Mouse (Mus musculus) NIH3T3 (cell line): ENCODE measurements around the gene Olfr535.
"Not testable (repeated sequence)": the region's sequence is repeated elsewhere in the genome, so short reads cannot be mapped to it uniquely, and the experiment has no call there.

ENCODE experiments used
- DNase-seq: peaks from one replicate; pipeline ENCODE4 v3.0.0-alpha.2; 2012; ENCODE audit warnings: low read depth

Olfr535 gene

DNA sequence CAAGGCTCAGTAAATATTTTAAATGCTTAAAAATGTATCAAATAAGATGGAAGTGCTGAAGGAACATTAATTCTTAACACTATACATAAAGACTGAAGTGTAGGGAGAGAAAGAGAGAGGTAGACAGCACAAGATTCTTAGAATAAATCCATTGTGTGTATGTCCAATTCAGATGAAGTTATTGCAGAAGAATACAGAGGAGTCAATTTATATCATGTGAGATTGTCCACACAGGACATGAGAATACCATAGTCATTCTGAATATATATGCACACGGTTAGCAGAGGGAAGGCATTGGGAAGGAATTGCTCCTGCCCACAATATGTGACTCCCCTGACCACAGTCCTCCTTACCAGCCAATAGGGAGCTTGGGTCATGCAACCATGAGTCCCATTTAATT is at the start of gene Olfr535:
Gene Olfr535 (plus strand): TSS at position 301 of the 400 bp plus-strand sequence.
- no peak for DNase-seq

DNA sequence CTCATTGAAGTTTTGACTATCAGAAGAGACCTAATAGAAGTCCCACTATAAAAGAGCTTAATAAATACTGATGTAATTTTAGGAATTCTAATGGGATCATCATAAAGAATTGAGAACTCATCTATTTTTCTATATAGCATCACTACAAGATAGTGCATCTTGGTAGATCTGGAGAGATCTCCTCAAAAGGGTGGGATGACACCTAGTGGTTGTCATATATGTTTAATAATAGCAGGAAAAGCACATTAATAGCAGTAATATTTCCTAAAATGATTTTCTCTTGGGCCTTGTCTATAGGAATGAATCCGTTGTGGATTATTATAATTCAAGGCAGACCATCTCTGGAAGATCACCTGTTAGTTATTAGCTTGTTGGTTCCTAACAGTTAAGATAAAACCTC is 40.9 kb upstream of the Olfr535 start:
- DNase-seq = no peak

DNA sequence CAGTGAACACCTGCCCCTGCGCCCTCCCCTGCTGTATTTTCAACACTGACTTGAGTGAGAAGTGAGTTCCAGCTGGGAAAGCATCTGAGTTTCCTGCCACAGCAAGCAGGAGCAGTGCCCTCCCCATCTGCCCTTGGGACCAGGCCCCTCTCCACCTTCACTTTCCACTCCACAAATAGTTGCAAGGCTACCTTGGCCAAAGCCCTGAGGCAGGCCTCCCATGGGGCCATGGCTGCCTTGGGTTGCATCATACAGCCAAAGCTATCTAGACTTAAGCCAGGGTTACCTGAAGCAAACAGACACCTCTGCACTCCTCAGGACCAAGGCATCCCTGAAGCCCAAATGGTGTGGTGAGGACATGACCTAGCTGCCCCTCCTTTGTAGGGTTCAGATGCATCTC is 20.9 kb upstream of the Olfr535 start, which contains the start of gene Olfr533:
Gene Olfr533 (plus strand): TSS at position 301 of the 400 bp plus-strand sequence.
- DNase-seq = not testable (repeated sequence)

DNA sequence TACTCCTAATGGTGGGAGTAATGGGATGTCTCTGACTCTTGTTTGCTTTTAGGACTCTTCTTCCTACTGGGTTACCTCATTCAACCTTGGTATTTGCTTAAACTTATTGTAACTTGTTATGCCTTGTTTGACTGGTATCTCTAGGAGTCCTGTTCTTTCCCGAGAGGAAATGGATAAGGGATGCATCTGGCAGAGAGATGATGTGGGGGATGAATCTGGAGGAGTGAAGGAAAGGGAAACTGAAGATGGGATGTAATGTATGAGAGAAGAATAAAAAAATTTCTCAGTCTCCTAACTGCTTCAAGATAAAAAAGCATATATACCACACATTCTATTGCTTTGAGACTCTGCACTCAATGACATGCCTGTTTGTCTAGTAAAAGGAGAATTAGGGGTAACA is 6.1 kb upstream of the Olfr535 start:
- DNase-seq = no peak

DNA sequence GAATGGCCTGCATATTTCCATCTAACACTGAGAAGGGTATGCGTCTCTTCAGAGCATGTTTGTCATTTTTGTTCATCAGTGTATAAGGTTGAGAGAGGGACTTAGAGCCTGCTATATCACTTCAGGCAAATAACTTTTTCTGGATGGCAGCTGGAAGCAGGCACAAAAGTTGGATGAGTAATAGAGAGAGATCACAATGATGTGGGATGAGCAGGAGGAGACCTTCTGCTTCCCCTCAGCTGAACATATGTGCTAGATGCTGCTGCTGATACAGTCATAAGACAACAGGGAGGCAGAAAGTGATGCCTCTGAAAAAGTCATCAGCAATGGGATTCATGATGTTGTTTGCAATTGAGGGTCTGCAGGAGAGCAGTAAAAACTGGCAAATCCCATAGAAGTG is 5.3 kb upstream of the Olfr535 start:
- DNase-seq = no peak

DNA sequence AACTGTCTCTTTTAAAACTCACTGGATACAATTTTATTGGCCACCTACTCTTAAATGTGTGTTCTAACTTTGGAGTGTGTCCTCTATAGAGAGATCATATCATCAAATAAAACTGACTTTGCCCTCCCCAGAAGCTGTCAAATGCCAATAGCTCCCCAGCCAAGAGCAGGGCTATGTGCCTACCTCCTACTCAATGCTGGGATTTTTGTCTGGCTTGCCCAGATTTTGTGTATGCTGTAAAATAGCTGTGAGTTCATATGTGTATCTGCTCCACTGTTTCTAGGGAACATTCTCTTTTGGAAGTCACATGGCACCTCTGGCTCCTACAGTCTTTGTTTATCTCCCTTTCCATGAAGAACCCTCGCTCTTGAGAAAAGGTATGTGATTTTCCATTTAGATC is 5.0 kb downstream of the Olfr535 start:
- no peak for DNase-seq

DNA sequence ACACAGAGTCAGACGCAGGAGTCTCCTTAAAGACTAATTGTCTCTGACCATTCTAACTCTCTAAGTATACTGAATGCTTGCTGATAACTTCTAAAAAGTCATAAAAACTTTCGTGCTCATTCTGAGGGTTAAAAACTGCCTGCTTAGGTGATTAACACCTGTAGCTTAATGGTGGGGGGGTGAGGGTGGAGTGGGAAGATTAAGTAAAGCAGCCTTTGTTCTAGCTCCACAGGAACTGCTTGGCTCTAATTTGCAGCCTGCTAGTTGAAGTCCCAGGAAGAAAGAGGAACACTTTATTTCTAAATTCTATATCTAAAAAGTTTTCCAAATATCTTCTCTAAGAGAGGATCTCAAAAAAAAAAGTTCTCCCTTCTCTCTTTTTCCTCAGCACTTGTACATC is 10.2 kb downstream of the Olfr535 start:
- DNase-seq = no peak

DNA sequence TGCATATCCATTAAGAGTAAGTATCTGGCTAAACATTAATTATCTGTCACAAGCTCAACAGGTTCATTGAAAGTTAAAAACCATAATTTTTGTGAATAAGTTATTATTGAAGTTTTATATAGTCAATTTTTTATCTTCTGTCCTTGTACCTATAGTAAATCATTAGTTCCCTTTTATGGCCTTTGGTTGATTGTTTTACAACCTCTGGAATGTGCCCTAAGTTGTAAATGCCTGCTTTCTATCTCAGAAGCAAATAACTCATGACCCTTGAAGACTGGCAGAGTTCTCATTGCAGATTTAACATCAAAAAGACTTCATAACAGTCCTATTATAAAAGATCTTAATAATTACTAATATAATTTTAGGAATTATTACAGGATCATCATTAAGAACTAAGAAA is 10.7 kb downstream of the Olfr535 start:
- no peak for DNase-seq

DNA sequence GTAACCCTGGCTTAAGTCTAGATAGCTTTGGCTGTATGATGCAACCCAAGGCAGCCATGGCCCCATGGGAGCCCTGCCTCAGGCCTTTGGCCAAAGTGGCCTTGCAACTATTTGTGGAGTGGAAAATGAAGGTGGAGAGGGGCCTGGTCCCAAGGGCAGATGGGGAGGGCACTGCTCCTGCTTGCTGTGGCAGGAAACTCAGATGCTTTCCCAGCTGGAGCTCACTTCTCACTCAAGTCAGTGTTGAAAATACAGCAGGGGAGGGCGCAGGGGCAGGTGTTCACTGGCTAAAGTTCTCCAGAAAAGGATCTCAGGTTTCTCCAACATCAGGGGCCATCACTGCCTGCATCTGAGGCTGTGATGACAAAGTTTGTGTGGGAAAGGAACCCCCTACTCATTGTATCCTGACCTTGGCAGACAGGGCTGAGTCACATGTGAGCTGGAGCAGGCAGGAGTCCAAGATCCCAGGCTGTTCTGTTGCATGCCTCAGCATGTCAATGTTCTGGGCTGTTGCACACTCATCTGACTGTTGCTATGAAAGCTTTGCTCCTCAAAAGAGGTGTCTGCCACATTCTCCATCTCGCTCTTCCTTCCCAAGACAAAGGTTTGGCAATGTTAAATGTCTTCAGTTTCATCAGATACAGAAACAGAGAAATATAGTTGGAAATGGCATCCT is 23.5 kb downstream of the Olfr535 start, which contains the start of gene Olfr536:
Gene Olfr536 (minus strand): TSS at position 51 of the 676 bp plus-strand sequence.
- not testable (repeated sequence) for DNase-seq

DNA sequence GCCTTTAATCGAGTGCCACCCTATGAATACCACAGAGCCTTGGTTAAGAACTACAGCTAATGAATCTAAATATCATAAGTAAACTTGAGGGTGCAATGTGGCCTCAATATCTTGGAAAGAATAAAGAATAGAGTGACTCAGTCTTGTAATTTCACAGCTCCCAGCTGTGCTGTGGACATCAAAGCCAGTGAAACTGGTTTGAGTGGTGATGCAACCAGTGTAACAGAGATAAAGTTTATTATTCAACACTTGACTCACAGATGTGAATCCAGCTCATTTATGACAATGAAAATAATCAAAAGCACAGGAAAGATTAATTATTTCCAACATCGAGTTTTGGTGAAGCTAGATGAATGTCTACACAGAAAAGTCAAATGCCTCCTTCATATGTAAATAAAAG is 55.7 kb downstream of the Olfr535 start:
- no peak for DNase-seq
